Mouse (Mus musculus) liver (tissue): ENCODE measurements around the gene Cyb5d1.
"Not testable (repeated sequence)": the region's sequence is repeated elsewhere in the genome, so short reads cannot be mapped to it uniquely, and the experiment has no call there.

Source experiments
- DNase-seq: peaks from one replicate; pipeline ENCODE4 v3.0.0-alpha.2; 2020; ENCODE audit warnings: mixed read lengths

Cyb5d1 gene

GRCm38 (mm10) chr11:69403691-69404594 is 8.5 kb upstream of the Cyb5d1 start:
- no peak for DNase-seq

GRCm38 (mm10) chr11:69401987-69402386 is 6.6 kb upstream of the Cyb5d1 start:
- no peak for DNase-seq

- DNase-seq = peak; percentile 92
Observed at GRCm38 (mm10) chr11:69401210-69401637, 5.8 kb upstream of the Cyb5d1 start.

GRCm38 (mm10) chr11:69400083-69400850 is 4.8 kb upstream of the Cyb5d1 start:
- DNase-seq = no peak

- no peak for DNase-seq
Observed at GRCm38 (mm10) chr11:69399201-69400082, 4.0 kb upstream of the Cyb5d1 start.

GRCm38 (mm10) chr11:69398486-69399200 is 3.2 kb upstream of the Cyb5d1 start:
- no peak for DNase-seq

GRCm38 (mm10) chr11:69398059-69398458 is 2.6 kb upstream of the Cyb5d1 start, which contains the start of gene Tmem88:
Gene Tmem88, minus strand, starts transcription at chr11:69398234.
- peak; percentile 54 for DNase-seq

GRCm38 (mm10) chr11:69397581-69398057 is 2.2 kb upstream of the Cyb5d1 start:
- DNase-seq = no peak

GRCm38 (mm10) chr11:69396772-69397171 is 1.3 kb upstream of the Cyb5d1 start:
- no peak for DNase-seq

GRCm38 (mm10) chr11:69395634-69396373 is 373 bp upstream of the Cyb5d1 start:
- DNase-seq = peak; percentile 96

GRCm38 (mm10) chr11:69394591-69395167 is 752 bp downstream of the Cyb5d1 start:
- DNase-seq = not testable (repeated sequence)

GRCm38 (mm10) chr11:69390400-69391034 is 4.9 kb downstream of the Cyb5d1 start:
- peak; percentile 68 for DNase-seq

GRCm38 (mm10) chr11:69389531-69390399 is 5.7 kb downstream of the Cyb5d1 start:
- DNase-seq = no peak

GRCm38 (mm10) chr11:69388680-69389079 is 6.8 kb downstream of the Cyb5d1 start:
- no peak for DNase-seq

- no peak for DNase-seq
Observed at GRCm38 (mm10) chr11:69386758-69387157, 8.7 kb downstream of the Cyb5d1 start.

- no peak for DNase-seq
Observed at GRCm38 (mm10) chr11:69384979-69385378, 10.5 kb downstream of the Cyb5d1 start.

GRCm38 (mm10) chr11:69382478-69383105 is 12.8 kb downstream of the Cyb5d1 start:
- no peak for DNase-seq

GRCm38 (mm10) chr11:69381356-69381755 is 14.1 kb downstream of the Cyb5d1 start:
- no peak for DNase-seq

- DNase-seq = no peak
Observed at GRCm38 (mm10) chr11:69379600-69379999, 15.8 kb downstream of the Cyb5d1 start.
